Comparison of ENCODE assay signal across 8 mouse cellular contexts in the genomic region with DNA sequence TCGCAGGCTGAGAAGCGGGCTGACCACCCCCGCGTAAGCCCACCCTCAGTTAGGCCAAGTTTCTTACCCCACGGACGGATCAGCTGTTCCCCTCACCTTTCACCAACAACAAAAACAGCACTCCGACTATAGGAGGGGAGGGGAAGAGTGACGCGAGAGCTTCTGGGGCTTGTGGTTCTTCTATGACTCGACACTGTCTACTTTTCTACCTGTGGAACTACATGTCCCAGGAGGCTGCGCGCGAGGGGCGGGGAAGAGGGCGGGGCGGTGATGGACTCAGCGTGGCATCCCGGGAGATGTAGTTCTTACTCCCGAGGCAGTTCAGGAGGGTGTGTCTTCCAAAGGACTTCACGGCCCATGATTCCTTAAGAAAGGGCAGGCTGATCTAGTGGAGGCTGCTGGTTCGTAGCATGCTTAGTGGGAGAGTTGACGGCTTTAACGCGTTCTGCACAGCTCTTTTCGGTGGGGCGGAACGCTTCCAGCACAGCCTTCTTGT. TPM values are rescaled to one million over a fixed set of nuclear protein-coding genes. Genes with fewer than 3 reads are reported as not detected.
DNase-seq lines count a peak whose midpoint lies in the region; ATAC-seq lines count a peak whose summit lies in the region.

TSS of gene Calcoco1 (minus strand) at position 199 of the 496 bp plus-strand sequence.

- H3K4me3 ChIP-seq in hindbrain, embryonic 11.5 days (ENCODE audit: low read depth, low read length), result peak within 1 kb of the TSS; percentile 70

- peak; percentile 99 for DNase-seq in Muller cell, postnatal 12 days (ENCODE audit: inconsistent ontology term)
- peak; percentile 95 for DNase-seq in cerebellum, adult 9-11 months
- peak; percentile 97 for DNase-seq in frontal cortex, adult 2 months (ENCODE audit: extremely low spot score in 1 of 2, low spot score in 1 of 2)
- peak; percentile 98 for DNase-seq in hindbrain, embryonic 11.5 days (ENCODE audit: low spot score)
- peak; percentile 92 to 94 for DNase-seq in layer of hippocampus, postnatal 10 days (ENCODE audit: low spot score in 2 of 2)
- DNase-seq in lung, postnatal 10 days, result peak; percentile 98
- peak; percentile 95 for DNase-seq in ovary, postnatal 36 days (ENCODE audit: low spot score)
- DNase-seq in thymus, postnatal 25 days, result peak; percentile 91

- H3K9me3 ChIP-seq in hindbrain, embryonic 11.5 days (ENCODE audit: control insufficient read depth, low read length), result no peaks in the 10 kb centered on the region

- no peaks in the 10 kb centered on the region for H3K36me3 ChIP-seq in hindbrain, embryonic 11.5 days (ENCODE audit: control insufficient read depth, insufficient read depth, low read length)

- under 1% methylated on average over 27 of the region's 27 CpGs for WGBS in hindbrain, embryonic 11.5 days

- H3K4me2 ChIP-seq in hindbrain, embryonic 11.5 days (replicated peaks; ENCODE audit: low read depth, low read length), result peak within 1 kb of the TSS; percentile 63

- H3K9ac ChIP-seq in hindbrain, embryonic 11.5 days (ENCODE audit: low read depth, low read length), result peak within 1 kb of the TSS; percentile 54

- no peaks in the 10 kb centered on the region for H3K4me1 ChIP-seq in hindbrain, embryonic 11.5 days (replicated peaks; ENCODE audit: control insufficient read depth, insufficient read depth, low read length)

- H3K27me3 ChIP-seq in hindbrain, embryonic 11.5 days (ENCODE audit: control insufficient read depth, insufficient read depth, low read length), result no peaks in the 10 kb centered on the region

- no peak within 1 kb of the TSS for H3K27ac ChIP-seq in hindbrain, embryonic 11.5 days (ENCODE audit: low read depth, low read length)

- ATAC-seq in hindbrain, embryonic 11.5 days (ENCODE audit: low FRiP score), result peak; percentile 100

RNA-seq across cellular contexts. Expression of gene Calcoco1, which starts in this region (rescaled TPM):
- polyA plus RNA-seq in frontal cortex, adult 2 months (2012; rRNA removed), result 64.9 and 69.7 TPM in 2 replicates
- 26.2 and 30.1 TPM in 2 replicates for polyA plus RNA-seq in hindbrain, embryonic 11.5 days (2014; fragmentation: Nextera tagmentation; extraction: Ambion mirVana)
- total RNA-seq in layer of hippocampus, postnatal 10 days (2021), result 10 to 100 TPM; 57.7 to 62.7 TPM
